Mouse (Mus musculus) heart, embryonic 16.5 days (tissue): ENCODE results near the gene Tbcel. TPM values are rescaled to one million over a fixed set of nuclear protein-coding genes. Genes with fewer than 3 reads are reported as not detected.

ENCODE experiments used
- ATAC-seq: fragments of 200-750 bp; cut with Nextera tagmentation; replicated peaks from 2 replicates; pipeline ENCODE4 v1.8.0; 2017; ENCODE audit warnings: moderate number of reproducible peaks; ENCODE audit not compliant: insufficient read depth, low FRiP score; ENCODE audit errors: extremely low read depth
- H3K27ac ChIP-seq: fragments of 300-500 bp; sonication (generic); 2 replicates; pipeline ENCODE4 v1.5.1; 2014; ENCODE audit warnings: mild to moderate bottlenecking, low read length, control low read depth, moderate library complexity
- H3K27me3 ChIP-seq: fragments of 300-500 bp; sonication (generic); 2 replicates; pipeline ENCODE4 v1.6.1; 2014; ENCODE audit warnings: low read length, mixed read lengths; ENCODE audit not compliant: control insufficient read depth, insufficient read depth
- H3K36me3 ChIP-seq: fragments of 300-500 bp; sonication (generic); 2 replicates; pipeline ENCODE4 v1.6.1; 2014; ENCODE audit not compliant: control insufficient read depth, insufficient read depth
- H3K4me1 ChIP-seq: fragments of 300-500 bp; sonication (generic); 2 replicates; pipeline ENCODE4 v1.6.1; 2014; ENCODE audit warnings: low read length, mixed read lengths; ENCODE audit not compliant: control insufficient read depth, insufficient read depth
- H3K4me2 ChIP-seq: fragments of 300-500 bp; sonication (generic); 2 replicates; pipeline ENCODE4 v1.6.1; 2014; ENCODE audit warnings: low read depth, mild to moderate bottlenecking, control low read depth, low read length
- H3K4me3 ChIP-seq: fragments of 300-500 bp; sonication (generic); 2 replicates; pipeline ENCODE4 v1.5.1; 2014; ENCODE audit warnings: mild to moderate bottlenecking, control low read depth, low read length
- H3K9ac ChIP-seq: fragments of 300-500 bp; sonication (generic); 2 replicates; pipeline ENCODE4 v1.6.1; 2014; ENCODE audit warnings: low read length, control low read depth
- H3K9me3 ChIP-seq: fragments of 300-500 bp; sonication (generic); replicated peaks from 2 replicates; pipeline ENCODE4 v1.6.1; 2016; ENCODE audit warnings: low read length; ENCODE audit not compliant: control insufficient read depth
- WGBS: fragments of 180-500 bp; shearing (Covaris S2); extraction: QIAGEN DNeasy Blood & Tissue Kit; methylation state at CpG from one replicate; pipeline ENCODE4 v1.1.7; 2014; 5-methylcytosine and 5-hydroxymethylcytosine counted together
- polyA plus RNA-seq: library from polyadenylated mRNA; unstranded; fragments of >200 nt; fragmentation: Nextera tagmentation; extraction: Ambion mirVana; gene quantifications from 2 replicates; pipeline ENCODE4 v1.2.1, GENCODE M21; 2015

Tbcel gene
- 2.5 and 2.9 TPM in 2 replicates for polyA plus RNA-seq

DNA sequence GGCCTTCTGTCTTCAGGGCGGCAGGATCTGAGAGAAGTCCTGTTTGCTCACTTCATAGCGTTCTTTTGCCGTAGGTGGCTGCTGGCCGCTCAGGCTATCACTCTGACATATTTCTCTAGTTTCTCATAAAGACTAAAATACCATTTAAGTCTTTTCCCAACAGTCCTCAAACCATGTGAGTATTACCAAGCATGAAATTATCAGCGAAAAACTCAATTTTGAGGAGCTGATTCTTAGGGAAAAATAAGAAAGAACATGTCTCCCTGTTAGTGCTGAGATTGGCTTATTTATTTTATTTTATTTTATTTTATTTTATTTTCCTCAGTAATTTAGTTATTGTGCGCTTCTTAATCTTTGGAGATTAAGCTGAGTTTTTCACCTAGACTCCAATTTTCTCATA is at the start of gene Tbcel:
TSS of gene Tbcel (minus strand) at position 101 of the 400 bp plus-strand sequence.
- H3K27ac ChIP-seq, result no peak within 1 kb of the TSS
- H3K27me3 ChIP-seq, result no peaks in the 10 kb centered on the region
- 74% methylated on average over 6 of the region's 6 CpGs for WGBS
- H3K4me1 ChIP-seq, result no peaks in the 10 kb centered on the region
- no peak within 1 kb of the TSS for H3K9ac ChIP-seq
- no peak within 1 kb of the TSS for H3K4me2 ChIP-seq
- no peak for ATAC-seq
- no peak within 1 kb of the TSS for H3K4me3 ChIP-seq
- no peaks in the 10 kb centered on the region for H3K9me3 ChIP-seq
- H3K36me3 ChIP-seq, result no peaks in the 10 kb centered on the region

DNA sequence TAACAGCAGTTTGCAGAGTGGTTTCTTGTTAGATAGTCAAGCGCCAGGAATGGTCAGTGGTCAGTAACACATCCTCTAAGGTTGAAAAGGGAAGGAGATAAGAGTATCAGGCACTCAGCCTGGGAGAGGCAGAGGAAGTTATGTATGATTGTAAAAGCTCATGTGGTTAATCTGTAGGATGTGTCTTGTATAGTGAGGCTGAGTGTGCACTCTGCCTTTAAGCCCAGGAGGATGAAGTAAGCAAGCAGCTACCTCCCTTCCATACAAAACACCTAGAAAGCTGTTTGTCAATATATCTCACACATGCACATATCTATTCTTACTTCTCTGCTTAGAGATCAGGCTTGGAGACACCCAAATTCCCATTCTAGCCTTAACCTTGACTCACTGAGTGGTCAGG is 47.6 kb upstream of the Tbcel start:
- no peak overlapping the region for H3K4me3 ChIP-seq
- H3K27ac ChIP-seq, result no peak overlapping the region
- no peaks in the 10 kb centered on the region for H3K36me3 ChIP-seq
- no peak overlapping the region for H3K9ac ChIP-seq
- no peaks in the 10 kb centered on the region for H3K4me1 ChIP-seq
- no peak for ATAC-seq
- H3K4me2 ChIP-seq, result no peak overlapping the region
- WGBS, result 25% methylated on average over 1 of the region's 1 CpGs
- 0 out of 2 replicates have a peak, but pooled peaks cover 2% of the 10 kb centered on the region for H3K27me3 ChIP-seq
- 0 out of 2 replicates have a peak, but pooled peaks cover 2% of the 10 kb centered on the region for H3K9me3 ChIP-seq

DNA sequence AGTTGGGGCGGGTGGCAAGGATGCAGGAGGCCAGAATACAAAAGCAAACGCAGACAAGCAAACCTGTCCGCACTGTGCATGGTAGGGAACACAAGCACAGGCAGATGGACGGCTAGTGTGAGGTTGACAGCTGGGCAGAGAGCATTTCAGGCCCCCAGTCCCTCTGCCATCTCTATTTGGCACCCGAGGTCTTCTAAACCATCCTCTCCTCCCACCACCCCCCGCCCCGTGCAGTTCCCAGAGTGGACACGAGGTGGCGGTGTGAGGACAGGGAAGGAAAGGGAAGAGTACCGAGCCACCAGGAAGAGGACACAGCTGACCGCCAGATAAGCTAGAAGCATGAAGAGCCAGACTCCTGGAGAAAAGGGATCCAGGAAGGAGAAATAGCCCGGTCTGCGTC is 42.5 kb upstream of the Tbcel start:
- no peak overlapping the region for H3K9ac ChIP-seq
- ATAC-seq, result no peak
- no peak overlapping the region for H3K4me2 ChIP-seq
- H3K9me3 ChIP-seq, result no peaks in the 10 kb centered on the region
- no peak overlapping the region for H3K4me3 ChIP-seq
- no peak overlapping the region for H3K27ac ChIP-seq
- WGBS, result 14% methylated on average over 13 of the region's 13 CpGs
- H3K36me3 ChIP-seq, result no peaks in the 10 kb centered on the region
- H3K27me3 ChIP-seq, result 0 out of 2 replicates have a peak, but pooled peaks cover 5% of the 10 kb centered on the region
- no peaks in the 10 kb centered on the region for H3K4me1 ChIP-seq

DNA sequence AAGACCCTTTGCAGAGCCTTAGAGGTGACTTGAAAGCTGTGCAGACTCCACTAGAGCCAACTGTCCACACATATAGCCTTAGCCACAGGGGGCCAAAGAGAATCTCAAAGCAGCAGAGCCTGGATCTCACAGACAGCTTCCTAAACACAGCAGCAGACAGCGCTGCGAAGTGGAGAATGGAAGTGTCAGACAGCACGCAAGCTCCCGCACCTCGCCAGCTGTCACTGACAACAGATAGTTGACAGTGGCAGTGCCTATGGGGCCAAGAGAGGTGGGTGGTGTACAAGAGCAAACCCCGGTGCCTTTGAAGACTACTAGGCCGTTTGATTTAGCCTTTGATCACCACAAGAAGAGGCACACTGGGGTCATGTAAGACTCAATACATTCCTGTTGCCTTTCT is 41.4 kb upstream of the Tbcel start:
- H3K27ac ChIP-seq, result no peak overlapping the region
- H3K4me2 ChIP-seq, result no peak overlapping the region
- H3K4me3 ChIP-seq, result no peak overlapping the region
- no peak for ATAC-seq
- H3K27me3 ChIP-seq, result 0 out of 2 replicates have a peak, but pooled peaks cover 5% of the 10 kb centered on the region
- WGBS, result 45% methylated on average over 7 of the region's 7 CpGs
- no peaks in the 10 kb centered on the region for H3K36me3 ChIP-seq
- H3K9ac ChIP-seq, result no peak overlapping the region
- no peaks in the 10 kb centered on the region for H3K9me3 ChIP-seq
- no peaks in the 10 kb centered on the region for H3K4me1 ChIP-seq

DNA sequence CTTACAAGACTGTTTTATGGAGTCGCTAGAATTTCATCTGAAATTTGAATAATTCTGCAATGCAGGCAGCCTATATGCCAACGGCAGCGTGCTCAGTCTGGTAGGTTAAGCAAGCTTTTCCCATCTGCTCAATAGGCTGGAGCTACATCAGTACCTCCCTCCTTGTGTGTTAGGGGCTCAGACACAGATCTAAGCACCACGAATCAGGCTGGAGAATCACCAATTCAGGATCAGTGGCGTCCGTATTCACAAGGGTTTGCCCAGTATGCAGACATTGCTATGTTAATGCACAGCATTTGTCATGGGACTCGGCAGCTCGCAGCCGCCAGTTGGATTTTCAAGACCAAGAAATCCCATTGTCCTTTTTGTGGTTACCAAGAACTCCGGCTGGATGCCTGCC is 36.9 kb upstream of the Tbcel start:
- no peaks in the 10 kb centered on the region for H3K9me3 ChIP-seq

DNA sequence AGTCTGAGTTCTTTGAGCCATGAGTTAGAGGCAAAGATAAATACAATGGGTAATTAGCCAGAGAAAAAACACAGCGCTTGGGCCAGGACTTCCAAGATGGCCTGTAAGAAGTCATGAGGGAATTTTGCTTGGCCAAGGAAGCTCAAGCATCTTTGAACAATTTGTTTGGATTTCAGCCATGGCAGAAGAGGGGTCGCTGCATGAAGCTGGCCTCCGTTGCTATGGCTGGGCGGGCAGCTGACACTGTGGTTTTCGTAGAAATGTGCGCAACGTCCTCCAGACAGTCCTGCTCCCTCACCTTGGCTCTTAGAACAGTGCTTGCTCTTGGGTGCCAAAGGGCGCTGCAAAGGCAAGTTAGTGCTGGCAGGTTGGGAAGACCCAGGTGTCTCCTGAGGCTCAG is 25.9 kb upstream of the Tbcel start:
- H3K27ac ChIP-seq, result no peak overlapping the region
- no peaks in the 10 kb centered on the region for H3K9me3 ChIP-seq
- H3K27me3 ChIP-seq, result 0 out of 2 replicates have a peak, but pooled peaks cover 2% of the 10 kb centered on the region
- 75% methylated on average over 8 of the region's 8 CpGs for WGBS
- H3K4me3 ChIP-seq, result no peak overlapping the region
- H3K4me1 ChIP-seq, result peaks cover 16% of the 10 kb centered on the region
- no peak overlapping the region for H3K4me2 ChIP-seq
- H3K9ac ChIP-seq, result no peak overlapping the region
- H3K36me3 ChIP-seq, result no peaks in the 10 kb centered on the region
- no peak for ATAC-seq

More for the DNA sequence above, 36.9 kb upstream of the Tbcel start:
- Histone ChIP-seq H3K4me1 (no peaks in the 10 kb centered on the region), H3K4me2 (no peak overlapping the region), H3K9ac (no peak overlapping the region), H3K27ac (no peak overlapping the region), H3K36me3 (no peaks in the 10 kb centered on the region), H3K4me3 (no peak overlapping the region), H3K27me3 (0 out of 2 replicates have a peak, but pooled peaks cover 2% of the 10 kb centered on the region)
- 81% methylated on average over 10 of the region's 10 CpGs for WGBS
- no peak for ATAC-seq

DNA sequence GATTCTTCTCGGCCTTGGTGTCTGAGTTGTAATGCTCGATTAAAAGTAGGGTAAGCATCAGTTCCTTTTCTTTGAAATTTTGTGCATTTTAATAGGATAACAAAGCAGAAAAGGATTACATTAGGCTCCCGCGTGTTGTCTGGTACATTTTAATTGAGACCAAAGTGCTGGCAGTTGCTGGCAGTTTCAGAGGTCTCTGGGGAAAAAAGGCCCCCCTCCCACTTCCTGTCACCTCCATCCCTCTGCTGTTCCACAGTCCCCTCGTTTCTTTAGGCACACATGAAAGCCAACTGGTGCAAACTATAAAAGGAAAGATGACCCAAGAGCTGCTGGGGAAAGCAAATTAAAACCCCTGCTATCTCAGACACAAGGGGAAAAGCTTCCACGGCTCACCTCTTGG is 25.4 kb upstream of the Tbcel start:
- Histone ChIP-seq H3K27me3 (0 out of 2 replicates have a peak, but pooled peaks cover 2% of the 10 kb centered on the region), H3K36me3 (no peaks in the 10 kb centered on the region), H3K27ac (no peak overlapping the region), H3K9me3 (no peaks in the 10 kb centered on the region), H3K9ac (no peak overlapping the region), H3K4me2 (no peak overlapping the region), H3K4me3 (no peak overlapping the region), H3K4me1 (peaks cover 16% of the 10 kb centered on the region)
- WGBS, result 21% methylated on average over 6 of the region's 6 CpGs
- no peak for ATAC-seq

DNA sequence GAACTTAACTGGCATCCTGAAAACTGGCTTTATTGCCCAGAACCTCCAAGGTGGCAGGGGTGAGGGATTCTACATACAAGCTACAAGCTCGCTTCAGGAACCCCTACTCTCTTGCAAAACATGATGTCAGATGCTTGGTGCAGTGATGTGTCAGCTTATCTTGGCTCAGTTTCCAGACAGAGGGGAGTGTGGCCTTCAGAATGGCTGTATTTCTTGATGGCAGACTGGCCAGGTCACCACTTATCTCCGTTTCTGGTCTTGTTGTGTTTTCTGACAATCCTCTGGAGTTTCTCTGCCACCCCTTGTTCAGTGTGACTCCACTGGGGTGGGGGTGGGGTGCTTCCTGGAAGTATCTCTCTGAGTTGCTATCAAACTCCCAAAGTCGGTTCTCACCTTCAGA is 24.3 kb upstream of the Tbcel start:
- WGBS, result 22% methylated on average over 3 of the region's 3 CpGs
- no peak for ATAC-seq

DNA sequence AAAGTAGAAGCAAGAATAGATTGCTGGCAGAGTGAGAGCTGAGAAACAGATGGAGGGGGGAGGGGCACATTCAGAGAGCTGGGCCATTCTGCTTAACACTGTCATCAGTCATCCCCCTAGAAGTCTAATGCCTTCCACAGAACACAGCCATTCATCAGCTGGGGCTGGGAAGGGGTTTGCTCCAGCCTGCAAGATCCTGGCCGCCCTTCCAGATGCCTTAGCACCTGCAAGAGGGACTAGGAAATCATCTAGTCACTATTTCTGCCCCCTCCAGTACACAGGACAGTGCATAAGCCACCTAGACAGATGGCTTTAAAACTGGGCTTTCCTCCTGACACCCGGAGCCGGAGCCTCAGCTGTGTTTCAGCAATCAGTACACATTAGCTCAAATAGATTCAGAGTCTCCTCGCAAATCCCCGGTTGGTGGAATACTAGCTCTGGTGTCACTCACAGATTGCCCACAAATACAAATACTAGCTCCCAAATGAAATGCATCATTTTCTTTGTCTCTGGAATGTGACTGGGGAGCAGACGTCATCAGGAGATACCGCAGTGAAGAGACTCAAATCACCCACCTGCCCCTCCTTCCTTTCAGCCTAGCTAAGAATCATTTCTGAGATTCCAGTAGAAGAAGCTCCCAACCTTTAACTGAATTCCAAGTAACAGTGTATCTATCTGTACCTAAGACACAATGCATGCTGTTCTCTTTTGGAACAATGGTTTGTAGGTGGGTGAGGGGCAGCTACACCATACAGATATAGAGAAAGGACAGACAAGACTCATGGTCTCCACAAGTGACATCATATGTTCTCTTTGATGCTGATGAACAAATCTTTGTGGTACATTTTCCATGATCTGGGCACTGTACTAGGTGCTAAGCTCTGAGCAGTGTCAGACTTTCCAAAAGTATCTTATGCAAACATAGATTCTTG is 22.9 kb upstream of the Tbcel start:
- ATAC-seq, result no peak
- H3K27me3 ChIP-seq, result no peaks in the 10 kb centered on the region
- WGBS, result 42% methylated on average over 7 of the region's 7 CpGs
- H3K4me2 ChIP-seq, result no peak overlapping the region
- no peaks in the 10 kb centered on the region for H3K36me3 ChIP-seq
- H3K9ac ChIP-seq, result no peak overlapping the region
- H3K4me1 ChIP-seq, result peaks cover 16% of the 10 kb centered on the region
- H3K4me3 ChIP-seq, result no peak overlapping the region
- H3K9me3 ChIP-seq, result no peaks in the 10 kb centered on the region; the same call in 1 of the 2 replicates
- H3K27ac ChIP-seq, result no peak overlapping the region

More for the DNA sequence above, 24.3 kb upstream of the Tbcel start:
- H3K4me1 ChIP-seq, result peaks cover 16% of the 10 kb centered on the region
- H3K4me2 ChIP-seq, result no peak overlapping the region
- H3K36me3 ChIP-seq, result no peaks in the 10 kb centered on the region
- 0 out of 2 replicates have a peak, but pooled peaks cover 2% of the 10 kb centered on the region for H3K27me3 ChIP-seq
- H3K9ac ChIP-seq, result no peak overlapping the region
- no peak overlapping the region for H3K4me3 ChIP-seq
- no peak overlapping the region for H3K27ac ChIP-seq
- H3K9me3 ChIP-seq, result no peaks in the 10 kb centered on the region
